Mouse (Mus musculus) liver, postnatal 0 days (tissue): ENCODE measurements around the gene Ugt1a6a. TPM values are rescaled to one million over a fixed set of nuclear protein-coding genes. Genes with fewer than 3 reads are reported as not detected.

Source experiments
- ATAC-seq: fragments of 200-750 bp; cut with Nextera tagmentation; 2 replicates; pipeline ENCODE4 v1.8.0; 2017; ENCODE audit warnings: mild to moderate bottlenecking, moderate library complexity
- DNase-seq: peaks from one replicate; pipeline ENCODE4 v3.0.0-alpha.2; 2016
- H3K27ac ChIP-seq: fragments of 300-500 bp; sonication (generic); 2 replicates; pipeline ENCODE4 v1.5.1; 2014; ENCODE audit warnings: antibody characterized with exemption, moderate library complexity, mild to moderate bottlenecking, low read depth
- H3K27me3 ChIP-seq: fragments of 300-500 bp; sonication (generic); 2 replicates; pipeline ENCODE4 v1.6.1; 2014; ENCODE audit warnings: low read length, control low read depth, mixed read lengths; ENCODE audit not compliant: insufficient read depth
- H3K36me3 ChIP-seq: fragments of 300-500 bp; sonication (generic); replicated peaks from 2 replicates; pipeline ENCODE4 v1.6.1; 2014; ENCODE audit warnings: mild to moderate bottlenecking, control low read depth, low read length, moderate library complexity, mixed read lengths; ENCODE audit not compliant: insufficient read depth
- H3K4me1 ChIP-seq: fragments of 300-500 bp; sonication (generic); 2 replicates; pipeline ENCODE4 v1.6.1; 2014; ENCODE audit warnings: antibody characterized with exemption, mild to moderate bottlenecking, control low read depth; ENCODE audit not compliant: insufficient read depth
- H3K4me2 ChIP-seq: fragments of 300-500 bp; sonication (generic); 2 replicates; pipeline ENCODE4 v1.6.1; 2014; ENCODE audit warnings: low read depth, mild to moderate bottlenecking, low read length, moderate library complexity, mixed read lengths
- H3K4me3 ChIP-seq: fragments of 300-500 bp; sonication (generic); 2 replicates; pipeline ENCODE4 v1.5.1; 2014; ENCODE audit warnings: low read depth, low read length
- H3K9ac ChIP-seq: fragments of 300-500 bp; sonication (generic); replicated peaks from 2 replicates; pipeline ENCODE4 v1.6.1; 2014; ENCODE audit warnings: mild to moderate bottlenecking, moderate library complexity
- H3K9me3 ChIP-seq: fragments of 300-500 bp; sonication (generic); 2 replicates; pipeline ENCODE4 v1.6.1; 2016; ENCODE audit warnings: mild to moderate bottlenecking, control low read depth, low read length, mixed read lengths
- CTCF ChIP-seq: sonication (generic); IDR thresholded peaks from 2 replicates; pipeline ENCODE4 v1.5.1; 2016; ENCODE audit warnings: antibody characterized with exemption, low read depth
- EP300 ChIP-seq: IDR thresholded peaks from 2 replicates; pipeline ENCODE4 v1.6.1; 2016; ENCODE audit warnings: antibody characterized with exemption, low read depth, mild to moderate bottlenecking
- WGBS: fragments of 180-500 bp; shearing (Covaris S2); extraction: QIAGEN DNeasy Blood & Tissue Kit; methylation state at CpG from one replicate; pipeline ENCODE4 v1.1.7; 2014; ENCODE audit not compliant: insufficient replicate concordance; 5-methylcytosine and 5-hydroxymethylcytosine counted together
- polyA plus RNA-seq: library from polyadenylated mRNA; unstranded; fragments of >200 nt; fragmentation: Nextera tagmentation; extraction: Ambion mirVana; gene quantifications from 2 replicates; pipeline ENCODE4 v1.2.1, GENCODE M21; 2015

The Ugt1a6a gene
- polyA plus RNA-seq, 1 experiment from 2014 or later: 27.7 TPM

DNA sequence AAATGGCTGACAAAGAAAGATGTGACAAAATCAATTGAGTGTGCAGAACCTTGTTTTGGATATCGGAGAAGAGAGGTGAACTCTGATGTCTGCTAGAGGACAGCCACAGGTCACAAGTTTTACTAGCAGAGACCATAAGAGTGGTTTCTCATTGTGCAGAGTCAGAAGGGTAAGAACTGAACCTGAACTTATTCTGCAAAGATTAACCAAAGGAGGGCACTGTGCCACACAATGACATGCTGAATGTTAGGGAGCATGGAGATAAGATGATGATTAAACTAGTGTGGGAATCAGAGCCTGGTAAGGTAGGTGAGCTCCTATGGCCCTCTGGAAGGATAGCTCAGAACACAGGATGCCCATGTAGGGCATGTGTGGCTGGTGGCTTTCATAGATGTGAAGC lies 61.1 kb downstream of the Ugt1a6a start:
- no peak overlapping the region for H3K4me3 ChIP-seq

GRCm38 (mm10) chr1:88197443-88197842 lies 62.8 kb downstream of the Ugt1a6a start:
- 68% methylated on average over 3 of the region's 3 CpGs for WGBS
- Histone ChIP-seq H3K9ac (no peak overlapping the region), H3K4me1 (no peaks in the 10 kb centered on the region), H3K4me2 (no peak overlapping the region), H3K4me3 (no peak overlapping the region), H3K27ac (no peak overlapping the region), H3K9me3 (no peaks in the 10 kb centered on the region), H3K27me3 (no peaks in the 10 kb centered on the region), H3K36me3 (no peaks in the 10 kb centered on the region)
- ATAC-seq (no peak), DNase-seq (no peak)
- TF ChIP-seq CTCF (no peak), EP300 (no peak)

More for the DNA sequence above, 61.1 kb downstream of the Ugt1a6a start:
- no peak for DNase-seq
- Histone ChIP-seq H3K9me3 (no peaks in the 10 kb centered on the region), H3K27me3 (no peaks in the 10 kb centered on the region), H3K27ac (no peak overlapping the region), H3K36me3 (no peaks in the 10 kb centered on the region), H3K9ac (no peak overlapping the region), H3K4me1 (no peaks in the 10 kb centered on the region), H3K4me2 (no peak overlapping the region)
- 83% methylated on average over 1 of the region's 1 CpGs for WGBS
- TF ChIP-seq EP300: no peak
- TF ChIP-seq CTCF: no peak
- no peak for ATAC-seq

DNA sequence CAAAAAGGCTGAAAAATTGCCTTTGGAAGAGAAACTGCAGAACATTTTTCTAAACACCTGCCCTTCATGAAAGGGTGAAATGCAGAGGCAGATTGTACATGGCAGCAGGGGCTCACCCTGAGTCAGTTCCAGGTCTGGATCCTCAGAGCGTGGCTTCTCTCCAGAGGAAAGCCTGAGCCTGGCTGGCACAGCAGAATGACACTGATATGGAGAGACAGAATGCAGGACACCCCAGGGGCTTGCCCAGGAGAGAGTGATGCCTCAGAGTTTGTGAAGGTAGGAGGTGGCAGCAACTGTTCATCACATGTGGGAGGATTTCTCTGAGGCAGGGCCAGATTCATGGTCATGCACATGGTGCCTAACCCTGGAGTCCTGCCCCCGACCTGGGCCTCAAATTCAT lies 65.4 kb downstream of the Ugt1a6a start:
- H3K36me3 ChIP-seq: no peaks in the 10 kb centered on the region
- H3K27ac ChIP-seq: no peak overlapping the region
- H3K9me3 ChIP-seq: no peaks in the 10 kb centered on the region
- WGBS: 71% methylated on average over 2 of the region's 2 CpGs
- peaks cover 6% of the 10 kb centered on the region for H3K4me1 ChIP-seq
- DNase-seq (no peak), ATAC-seq (no peak)
- TF ChIP-seq CTCF (no peak), EP300 (no peak)
- no peak overlapping the region for H3K9ac ChIP-seq
- H3K4me3 ChIP-seq: no peak overlapping the region
- H3K27me3 ChIP-seq: no peaks in the 10 kb centered on the region
- no peak overlapping the region for H3K4me2 ChIP-seq

GRCm38 (mm10) chr1:88200456-88200855 lies 65.8 kb downstream of the Ugt1a6a start, which contains the start of gene Ugt1a2:
TSS of gene Ugt1a2 (plus strand) at chr1:88200601.
- WGBS: 72% methylated on average over 7 of the region's 7 CpGs
- H3K4me2 ChIP-seq: no peak within 1 kb of the TSS
- H3K4me3 ChIP-seq: no peak within 1 kb of the TSS
- H3K27ac ChIP-seq: no peak within 1 kb of the TSS
- DNase-seq (no peak), ATAC-seq (no peak)
- H3K9ac ChIP-seq: no peak within 1 kb of the TSS
- H3K36me3 ChIP-seq: no peaks in the 10 kb centered on the region
- no peaks in the 10 kb centered on the region for H3K27me3 ChIP-seq
- TF ChIP-seq EP300 (no peak), CTCF (no peak)
- H3K4me1 ChIP-seq: peaks cover 10% of the 10 kb centered on the region
- no peaks in the 10 kb centered on the region for H3K9me3 ChIP-seq

GRCm38 (mm10) chr1:88205294-88205922 lies 70.8 kb downstream of the Ugt1a6a start, which contains the start of gene Dnajb3:
TSS of gene Dnajb3 (minus strand) at chr1:88205782.
- Histone ChIP-seq H3K4me2 (peak within 1 kb of the TSS; percentile 67), H3K36me3 (0 out of 2 replicates have a peak, but pooled peaks cover 2% of the 10 kb centered on the region), H3K4me1 (peaks cover 31% of the 10 kb centered on the region), H3K9me3 (no peaks in the 10 kb centered on the region), H3K4me3 (peak within 1 kb of the TSS; percentile 49), H3K9ac (peak within 1 kb of the TSS; percentile 71), H3K27ac (peak within 1 kb of the TSS; percentile 84), H3K27me3 (no peaks in the 10 kb centered on the region)
- DNase-seq (peak; percentile 82), ATAC-seq (peak; percentile 81)
- WGBS: 11% methylated on average over 60 of the region's 62 CpGs
- no peak for TF ChIP-seq EP300
- no peak for TF ChIP-seq CTCF

DNA sequence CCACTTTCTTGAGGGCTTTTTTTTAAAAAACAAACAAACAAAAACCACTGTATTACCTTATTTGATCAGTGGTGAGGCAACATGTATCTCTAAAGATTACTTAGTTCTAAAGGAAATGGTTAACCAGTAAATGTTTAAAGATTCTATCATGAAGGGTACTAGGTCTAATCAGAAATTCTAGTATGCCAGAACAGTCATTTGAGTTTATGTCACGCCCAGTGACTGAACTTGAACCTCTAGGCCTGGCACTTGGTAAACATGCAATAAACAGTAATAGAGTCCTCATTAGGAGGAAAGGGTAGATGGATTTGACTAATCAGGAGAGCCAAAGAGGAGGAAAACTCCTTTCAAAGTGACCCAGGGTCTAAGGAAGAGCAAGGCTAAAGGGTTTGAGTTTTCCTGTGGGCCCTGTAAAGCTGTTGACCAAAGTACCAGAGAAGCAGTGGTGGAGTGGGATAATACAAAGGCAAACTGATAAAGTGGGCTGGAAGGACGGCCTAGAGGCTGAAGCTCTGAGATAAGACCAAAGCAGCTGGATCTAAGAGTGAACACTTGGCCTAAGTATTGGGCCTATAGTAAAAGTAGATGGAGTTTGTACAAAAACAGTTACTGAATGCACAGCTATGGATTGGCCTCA lies 72.4 kb downstream of the Ugt1a6a start:
- ATAC-seq (peak; percentile 83), DNase-seq (no peak)
- Histone ChIP-seq H3K4me2 (peak overlapping the region; percentile 34), H3K27ac (peak overlapping the region; percentile 84), H3K4me1 (peaks cover 31% of the 10 kb centered on the region), H3K36me3 (0 out of 2 replicates have a peak, but pooled peaks cover 2% of the 10 kb centered on the region), H3K27me3 (no peaks in the 10 kb centered on the region), H3K9ac (no peak overlapping the region), H3K4me3 (no peak overlapping the region), H3K9me3 (peaks cover 3% of the 10 kb centered on the region)
- 44% methylated on average over 2 of the region's 2 CpGs for WGBS
- TF ChIP-seq EP300 (peak; percentile 98), CTCF (no peak)
